Mouse (Mus musculus): ENCODE results near the gene Ing1.
A peak's percentile ranks its signal among the peaks of the same experiment; 100 is the strongest.
"Not testable (repeated sequence)": the region's sequence is repeated elsewhere in the genome, so short reads cannot be mapped to it uniquely, and the experiment has no call there.

Ing1 gene

DNA sequence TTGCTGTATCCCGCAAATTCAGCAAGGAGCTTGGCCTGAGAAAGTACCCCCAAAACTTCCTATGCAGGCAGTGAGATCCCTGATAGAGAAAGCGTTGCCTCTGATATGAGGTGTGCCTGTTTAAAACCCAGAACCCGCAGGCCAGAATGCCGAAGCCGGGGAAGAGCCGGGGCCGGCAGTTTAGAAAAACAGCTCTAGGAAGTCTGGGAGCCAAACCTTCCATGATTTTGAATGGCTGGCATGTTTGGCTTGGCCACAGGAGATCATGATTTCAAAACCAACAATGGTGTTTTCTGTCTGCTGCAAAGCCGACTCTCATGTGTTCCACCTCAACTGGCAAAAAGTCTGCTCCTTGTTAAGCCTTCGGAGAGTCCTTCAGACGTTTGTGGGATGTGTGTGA lies 3.0 kb upstream of the Ing1 start:
- no peak for DNase-seq

GRCm38 (mm10) chr8:11555720-11556591 lies 585 bp downstream of the Ing1 start:
- DNase-seq = peak; percentile 97

GRCm38 (mm10) chr8:11556691-11557423 lies 1.5 kb downstream of the Ing1 start:
- peak; percentile 65 for DNase-seq

DNA sequence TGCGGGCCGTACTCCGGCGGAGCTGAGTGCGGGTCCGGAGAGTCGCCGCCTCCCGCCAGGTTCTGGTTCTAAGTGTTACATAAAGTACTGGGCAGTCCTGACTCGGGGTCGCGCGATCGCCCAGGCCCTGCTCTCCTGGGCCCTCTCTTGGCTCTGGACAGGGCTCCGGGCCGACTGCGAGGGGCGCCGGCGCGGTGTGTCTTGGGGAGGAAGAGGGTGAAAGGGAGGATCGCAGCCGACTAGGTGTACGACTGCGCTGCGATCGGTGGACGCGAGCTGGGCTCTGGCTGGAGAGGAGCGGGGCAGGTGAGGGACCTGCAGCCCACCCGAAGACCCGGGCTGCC lies 2.0 kb downstream of the Ing1 start:
- no peak for DNase-seq

DNA sequence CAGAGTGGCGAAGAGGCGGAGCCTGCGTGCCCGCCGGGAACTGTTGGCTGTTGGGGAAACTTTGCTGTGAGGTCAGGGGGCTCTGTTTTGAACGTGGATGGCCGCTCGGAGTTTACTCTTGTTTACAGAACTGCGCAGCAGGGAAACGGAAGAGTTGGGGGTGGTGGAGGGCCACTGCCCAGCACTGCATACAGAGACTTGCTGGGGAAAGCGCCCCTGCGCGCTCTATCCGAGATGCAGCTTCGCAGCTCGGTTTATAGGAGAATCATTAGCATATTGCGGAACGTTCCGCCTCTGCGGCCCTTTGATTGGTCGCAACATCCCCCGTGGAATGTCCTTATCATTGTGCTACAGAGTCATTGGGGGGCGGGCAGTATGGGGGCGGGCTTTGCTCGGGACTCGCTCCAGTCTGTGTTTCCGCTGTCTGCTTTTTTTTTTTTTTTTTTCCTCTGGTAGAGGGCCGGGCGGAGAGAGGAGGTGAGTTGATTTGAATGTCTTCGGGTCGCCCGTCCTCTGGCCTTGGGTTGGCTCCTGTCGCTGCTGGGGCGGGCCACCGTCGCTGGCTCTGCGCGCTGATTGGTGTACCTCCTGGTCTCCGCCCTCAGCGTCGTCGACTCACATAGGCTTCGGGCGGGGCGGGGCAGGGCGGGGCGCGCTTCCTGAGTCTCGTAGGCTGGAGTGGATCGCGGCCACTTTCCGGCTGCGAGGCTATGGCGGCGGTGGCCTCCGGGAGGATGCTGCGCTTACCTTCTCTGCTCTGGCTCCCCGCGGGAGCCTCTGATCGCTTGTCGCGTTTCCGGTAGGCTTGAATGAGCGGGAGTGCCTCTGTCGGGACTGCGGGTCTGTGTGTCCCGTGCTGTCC lies 2.6 kb downstream of the Ing1 start:
- peak; percentile 95 for DNase-seq

DNA sequence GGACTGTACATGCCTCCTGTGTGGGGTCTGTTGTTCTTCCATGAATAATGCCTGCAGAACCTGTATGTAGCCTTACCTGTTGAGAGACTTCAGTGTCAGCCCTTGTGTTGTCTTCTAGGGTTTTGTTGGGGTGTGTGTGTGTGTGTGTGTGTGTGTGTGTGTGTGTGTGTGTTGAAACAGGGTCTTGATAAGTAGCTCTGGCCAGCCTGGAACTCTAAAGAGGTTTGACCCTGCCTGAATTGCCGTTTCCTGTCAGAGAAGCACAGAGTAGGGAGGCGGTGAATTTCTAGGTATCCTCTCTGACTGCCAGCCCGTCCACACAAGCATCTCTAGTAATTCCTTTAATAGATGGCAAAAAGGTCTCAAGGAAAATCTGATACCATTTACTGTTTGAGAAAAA lies 4.1 kb downstream of the Ing1 start:
- no peak for DNase-seq

DNA sequence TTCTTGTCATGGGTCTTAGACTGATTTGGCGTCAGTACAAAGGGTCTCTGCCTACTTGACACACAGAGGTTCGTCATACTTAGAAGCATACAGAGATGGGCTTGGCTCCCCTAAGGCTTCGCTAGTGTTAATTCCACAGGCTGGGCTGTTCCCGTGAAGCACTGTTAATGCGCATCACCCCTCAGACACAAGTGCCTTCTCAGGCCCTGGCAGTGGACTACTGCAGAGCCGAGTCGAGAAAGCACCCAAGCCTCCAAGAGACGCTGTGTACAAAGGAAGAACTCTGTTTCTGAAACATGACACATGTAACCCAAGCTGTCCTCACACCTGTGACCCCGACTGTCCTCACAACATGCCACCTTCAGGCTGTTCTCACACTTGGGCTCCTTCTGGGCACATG lies 4.8 kb downstream of the Ing1 start:
- no peak for DNase-seq

DNA sequence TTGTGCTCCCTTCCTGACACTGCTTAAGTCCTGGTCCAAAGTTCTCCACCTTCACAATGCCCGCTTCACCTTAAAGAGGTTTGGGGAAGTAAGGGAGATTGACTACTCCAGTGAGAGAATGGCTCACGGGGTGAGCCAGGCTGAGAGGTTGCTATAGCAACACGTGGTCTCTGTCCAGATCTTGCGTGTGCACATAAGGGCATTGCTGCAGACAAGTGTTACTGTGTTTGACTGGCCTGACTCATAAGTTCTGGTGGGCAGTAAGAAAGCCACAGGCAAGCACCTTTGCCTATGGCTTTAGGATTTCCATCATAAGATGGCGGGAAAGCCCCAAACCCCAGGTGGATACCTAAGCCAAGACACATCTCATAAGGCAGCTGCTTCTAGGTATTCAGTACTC lies 8.9 kb downstream of the Ing1 start:
- no peak for DNase-seq

DNA sequence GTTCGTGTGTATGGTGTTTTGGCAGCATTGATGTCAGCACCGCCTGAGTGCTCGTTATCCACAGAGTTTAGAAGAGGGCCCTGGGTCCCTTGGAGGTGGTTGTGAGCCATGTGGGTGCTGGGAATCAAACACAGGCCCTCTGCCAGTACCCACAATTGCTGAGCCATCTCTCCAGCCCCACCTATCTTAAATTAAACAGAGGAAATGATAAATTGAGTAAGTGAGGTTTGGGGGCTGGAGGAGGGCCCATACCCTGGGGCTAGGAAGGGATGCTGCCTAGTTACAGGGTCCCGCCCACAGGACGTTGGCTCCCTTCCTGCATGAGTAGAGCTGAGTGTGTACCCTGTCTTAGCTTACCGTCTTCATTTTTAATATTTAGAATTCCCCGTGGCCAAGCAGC lies 9.3 kb downstream of the Ing1 start:
- DNase-seq = no peak

- DNase-seq = not testable (repeated sequence)
These were observed 12.8 kb downstream of the Ing1 start for GRCm38 (mm10) chr8:11568193-11568592.

- no peak for DNase-seq
These were observed 14.1 kb downstream of the Ing1 start for GRCm38 (mm10) chr8:11569260-11570097.

- DNase-seq = no peak
These were observed 15.4 kb downstream of the Ing1 start for GRCm38 (mm10) chr8:11570742-11571141.

GRCm38 (mm10) chr8:11571950-11572349 lies 16.6 kb downstream of the Ing1 start:
- DNase-seq = no peak

DNA sequence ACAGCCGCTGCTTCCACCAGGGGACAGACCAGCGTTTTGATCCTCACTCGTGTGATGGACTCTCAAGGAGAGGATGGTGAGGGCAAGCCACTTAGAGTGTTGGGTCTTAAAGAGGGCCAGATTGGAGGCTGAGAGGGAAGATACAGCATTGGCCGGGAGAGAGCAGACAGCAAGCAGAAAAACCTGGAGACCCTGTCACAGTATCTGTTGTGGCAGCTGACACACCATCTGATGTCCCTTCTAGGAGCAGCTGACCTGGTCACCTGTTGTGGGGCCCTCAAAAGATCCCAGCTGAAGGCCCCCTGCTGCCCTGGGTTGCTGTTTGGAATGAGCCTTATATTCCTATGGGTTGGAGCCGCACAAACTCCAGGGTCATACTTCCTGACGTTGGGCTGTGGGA lies 17.1 kb downstream of the Ing1 start:
- DNase-seq = no peak

GRCm38 (mm10) chr8:11574911-11575603 lies 19.7 kb downstream of the Ing1 start:
- peak; percentile 48 for DNase-seq

DNA sequence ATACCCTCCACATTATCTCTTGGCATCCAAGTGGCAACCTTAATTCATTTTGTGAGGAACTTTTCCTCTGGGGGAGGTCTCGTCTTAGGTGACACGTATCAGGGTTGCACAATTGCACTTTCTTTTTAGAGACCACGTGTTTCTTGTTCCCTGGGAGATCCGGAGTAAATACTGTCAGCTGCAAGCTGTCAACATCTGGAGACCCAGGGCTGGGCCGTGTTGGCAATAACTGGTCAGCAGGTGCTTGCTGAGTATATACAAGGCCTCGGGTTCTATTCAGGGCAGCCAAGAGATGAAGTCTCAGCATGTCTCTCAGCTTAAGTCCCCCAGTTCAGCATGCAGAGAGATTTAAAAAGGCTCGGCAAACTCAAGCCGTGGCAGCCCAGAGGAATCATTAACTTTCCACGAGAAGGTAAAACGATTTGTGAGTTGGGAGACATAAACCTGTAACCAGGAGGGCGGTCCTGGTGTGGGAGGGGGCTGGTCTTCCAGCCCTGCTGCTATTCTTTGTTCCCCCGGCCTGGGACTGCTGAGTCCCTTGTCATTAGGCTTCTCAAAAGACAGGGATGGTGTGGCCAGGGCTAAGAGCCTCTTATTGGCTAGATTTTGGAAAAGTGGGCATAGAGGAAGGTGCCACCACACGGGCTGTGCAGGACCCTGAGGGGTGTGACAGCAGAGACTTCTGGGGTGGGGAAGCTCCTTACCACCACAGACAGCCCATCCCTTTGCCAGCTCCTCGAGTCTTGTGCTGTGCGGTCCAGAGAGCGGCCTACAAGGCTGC lies 20.4 kb downstream of the Ing1 start:
- DNase-seq = no peak

GRCm38 (mm10) chr8:11585513-11586373 lies 30.4 kb downstream of the Ing1 start:
- no peak for DNase-seq

DNA sequence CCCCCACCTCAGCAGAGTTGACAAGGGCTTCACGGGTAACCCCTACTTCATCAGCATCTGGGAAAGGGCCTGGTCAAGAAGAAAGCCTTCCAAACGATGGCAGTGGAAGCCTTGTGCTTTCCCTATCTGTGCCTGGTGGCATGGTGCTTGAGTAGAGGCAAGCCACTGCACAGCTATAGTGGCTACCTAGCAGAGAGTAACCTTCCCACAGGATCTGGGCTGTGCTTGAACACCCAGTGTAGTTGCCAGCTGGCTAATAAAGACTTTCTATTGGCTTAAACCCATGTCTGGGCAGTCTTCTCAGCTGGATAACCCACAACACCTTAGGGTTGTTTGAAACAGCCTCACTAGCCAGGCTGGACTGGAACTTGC lies 31.0 kb downstream of the Ing1 start:
- DNase-seq = no peak

- no peak for DNase-seq
These were observed 36.5 kb downstream of the Ing1 start for GRCm38 (mm10) chr8:11591837-11592236.

- DNase-seq = peak; percentile 24
These were observed 36.9 kb downstream of the Ing1 start for GRCm38 (mm10) chr8:11592296-11592695.

All from thymus, postnatal 25 days (tissue).